Mouse (Mus musculus): Measurements from ENCODE around the gene Sf3b5. TPM values are rescaled to one million over a fixed set of nuclear protein-coding genes. Genes with fewer than 3 reads are reported as not detected.
"Not testable (repeated sequence)": the region's sequence is repeated elsewhere in the genome, so short reads cannot be mapped to it uniquely, and the experiment has no call there.

Gene Sf3b5
- polyA plus RNA-seq, 1 experiment from 2014 or later, result 14.5 TPM

GRCm38 (mm10) chr10:13018510-13018909 is 13.4 kb downstream of the Sf3b5 start:
- H3K4me1 ChIP-seq (ENCODE audit: control insufficient read depth, low read depth, low read length), result no peaks in the 10 kb centered on the region
- WGBS (ENCODE audit: insufficient replicate concordance), result 60% methylated on average over 7 of the region's 7 CpGs
- no peak overlapping the region for H3K9ac ChIP-seq (ENCODE audit: low read depth, low read length)
- no peak for ATAC-seq (ENCODE audit: low read depth)
- H3K9me3 ChIP-seq (replicated peaks; ENCODE audit: control insufficient read depth, low read length), result no peaks in the 10 kb centered on the region
- H3K4me2 ChIP-seq (ENCODE audit: low read depth, low read length), result no peak overlapping the region
- H3K27ac ChIP-seq (ENCODE audit: low read length), result no peak overlapping the region
- H3K36me3 ChIP-seq (ENCODE audit: control insufficient read depth, insufficient read depth), result no peaks in the 10 kb centered on the region
- H3K4me3 ChIP-seq (ENCODE audit: low read depth, low read length), result no peak overlapping the region
- no peaks in the 10 kb centered on the region for H3K27me3 ChIP-seq (ENCODE audit: control insufficient read depth, insufficient read depth, low read depth, low read length)

- no peaks in the 10 kb centered on the region for H3K27me3 ChIP-seq (ENCODE audit: control insufficient read depth, insufficient read depth, low read depth, low read length)
- H3K9ac ChIP-seq (ENCODE audit: low read depth, low read length), result no peak overlapping the region
- WGBS (ENCODE audit: insufficient replicate concordance), result 59% methylated on average over 5 of the region's 5 CpGs
- H3K27ac ChIP-seq (ENCODE audit: low read length), result no peak overlapping the region
- no peaks in the 10 kb centered on the region for H3K9me3 ChIP-seq (replicated peaks; ENCODE audit: control insufficient read depth, low read length)
- ATAC-seq (ENCODE audit: low read depth), result no peak
- no peak overlapping the region for H3K4me2 ChIP-seq (ENCODE audit: low read depth, low read length)
- no peaks in the 10 kb centered on the region for H3K4me1 ChIP-seq (ENCODE audit: control insufficient read depth, low read depth, low read length)
- no peaks in the 10 kb centered on the region for H3K36me3 ChIP-seq (ENCODE audit: control insufficient read depth, insufficient read depth)
- H3K4me3 ChIP-seq (ENCODE audit: low read depth, low read length), result no peak overlapping the region
Measured at GRCm38 (mm10) chr10:13019026-13019425, 13.9 kb downstream of the Sf3b5 start.

DNA sequence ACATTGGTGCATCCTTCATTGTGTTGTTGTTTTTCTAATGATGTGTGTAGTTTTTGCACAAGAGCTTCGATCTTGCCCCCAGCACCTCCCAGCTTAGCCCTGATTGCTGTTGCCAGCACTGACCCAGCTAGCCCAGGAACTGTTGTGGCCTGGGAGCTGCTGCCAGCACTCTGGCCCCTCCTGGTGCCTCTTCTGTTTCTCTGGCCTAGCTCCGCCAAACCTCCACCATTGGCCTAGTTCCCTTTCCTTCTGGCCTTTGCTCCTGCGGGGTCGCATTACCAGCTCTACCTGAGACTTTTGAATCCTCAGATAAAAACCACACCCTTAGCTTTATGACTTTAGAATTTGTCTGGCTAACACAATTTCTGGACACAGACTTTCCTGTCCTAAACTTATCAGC is 17.0 kb downstream of the Sf3b5 start:
- H3K27me3 ChIP-seq (ENCODE audit: control insufficient read depth, insufficient read depth, low read depth, low read length), result no peaks in the 10 kb centered on the region
- no peaks in the 10 kb centered on the region for H3K4me1 ChIP-seq (ENCODE audit: control insufficient read depth, low read depth, low read length)
- no peak overlapping the region for H3K4me2 ChIP-seq (ENCODE audit: low read depth, low read length)
- H3K9ac ChIP-seq (ENCODE audit: low read depth, low read length), result no peak overlapping the region
- no peak for ATAC-seq (ENCODE audit: low read depth)
- no peak overlapping the region for H3K27ac ChIP-seq (ENCODE audit: low read length)
- H3K4me3 ChIP-seq (ENCODE audit: low read depth, low read length), result no peak overlapping the region
- no peaks in the 10 kb centered on the region for H3K9me3 ChIP-seq (replicated peaks; ENCODE audit: control insufficient read depth, low read length)
- WGBS (ENCODE audit: insufficient replicate concordance), result 71% methylated on average over 4 of the region's 4 CpGs
- no peaks in the 10 kb centered on the region for H3K36me3 ChIP-seq (ENCODE audit: control insufficient read depth, insufficient read depth)

DNA sequence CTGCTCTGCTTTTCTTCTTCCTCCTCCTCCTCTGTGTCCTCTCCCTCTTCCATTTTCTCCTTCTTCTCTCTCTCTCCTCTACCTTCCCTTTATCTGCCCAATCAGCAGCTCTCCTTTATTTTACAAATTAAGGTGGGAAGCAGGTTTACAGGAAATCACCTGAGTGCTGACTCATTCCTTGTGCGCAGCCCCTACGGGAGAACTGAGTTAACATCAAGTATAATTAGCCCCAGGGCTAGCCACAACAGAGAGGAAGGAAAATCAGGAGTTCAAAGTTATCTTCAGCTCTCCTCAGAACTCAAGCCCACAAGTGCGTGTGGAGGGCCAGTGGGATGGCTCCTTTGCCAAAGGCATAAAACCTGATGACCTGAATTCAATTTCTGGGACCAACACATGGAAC is 18.8 kb downstream of the Sf3b5 start:
- H3K27me3 ChIP-seq (ENCODE audit: control insufficient read depth, insufficient read depth, low read depth, low read length); H3K27ac ChIP-seq (ENCODE audit: low read length); H3K36me3 ChIP-seq (ENCODE audit: control insufficient read depth, insufficient read depth); H3K4me3 ChIP-seq (ENCODE audit: low read depth, low read length); ATAC-seq (ENCODE audit: low read depth); H3K4me2 ChIP-seq (ENCODE audit: low read depth, low read length); H3K9ac ChIP-seq (ENCODE audit: low read depth, low read length); H3K9me3 ChIP-seq (replicated peaks; ENCODE audit: control insufficient read depth, low read length); H3K4me1 ChIP-seq (ENCODE audit: control insufficient read depth, low read depth, low read length): not testable (repeated sequence)
- 25% methylated on average over 3 of the region's 3 CpGs for WGBS (ENCODE audit: insufficient replicate concordance)

DNA sequence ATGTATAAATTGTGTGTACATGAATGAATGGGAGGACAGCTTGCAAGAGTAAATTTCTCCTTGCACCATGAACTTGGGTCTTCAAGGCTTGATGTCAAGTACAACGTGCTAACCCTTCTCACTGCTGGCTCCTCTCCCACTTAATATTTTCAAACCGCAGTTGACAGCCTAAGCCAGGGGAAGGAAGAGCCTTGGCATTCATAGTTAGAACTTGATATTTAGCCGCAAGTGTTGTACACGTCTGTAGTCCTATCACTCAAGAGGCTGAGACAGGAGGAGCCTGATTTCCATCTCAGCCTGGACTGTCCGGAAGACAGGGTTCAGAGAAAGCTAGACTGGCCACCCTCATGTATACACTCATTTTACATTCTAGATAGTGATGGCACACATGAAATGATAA is 22.6 kb downstream of the Sf3b5 start:
- H3K9me3 ChIP-seq (replicated peaks; ENCODE audit: control insufficient read depth, low read length), result no peaks in the 10 kb centered on the region
- no peak overlapping the region for H3K27ac ChIP-seq (ENCODE audit: low read length)
- H3K27me3 ChIP-seq (ENCODE audit: control insufficient read depth, insufficient read depth, low read depth, low read length), result no peaks in the 10 kb centered on the region
- no peaks in the 10 kb centered on the region for H3K4me1 ChIP-seq (ENCODE audit: control insufficient read depth, low read depth, low read length)
- no peak overlapping the region for H3K4me3 ChIP-seq (ENCODE audit: low read depth, low read length)
- WGBS (ENCODE audit: insufficient replicate concordance), result 62% methylated on average over 5 of the region's 5 CpGs
- no peak for ATAC-seq (ENCODE audit: low read depth)
- H3K9ac ChIP-seq (ENCODE audit: low read depth, low read length), result no peak overlapping the region
- no peaks in the 10 kb centered on the region for H3K36me3 ChIP-seq (ENCODE audit: control insufficient read depth, insufficient read depth)
- H3K4me2 ChIP-seq (ENCODE audit: low read depth, low read length), result no peak overlapping the region

- no peaks in the 10 kb centered on the region for H3K4me1 ChIP-seq (ENCODE audit: control insufficient read depth, low read depth, low read length)
- H3K27ac ChIP-seq (ENCODE audit: low read length), result no peak overlapping the region
- H3K36me3 ChIP-seq (ENCODE audit: control insufficient read depth, insufficient read depth), result no peaks in the 10 kb centered on the region
- H3K27me3 ChIP-seq (ENCODE audit: control insufficient read depth, insufficient read depth, low read depth, low read length), result no peaks in the 10 kb centered on the region
- no peak overlapping the region for H3K9ac ChIP-seq (ENCODE audit: low read depth, low read length)
- no peak overlapping the region for H3K4me3 ChIP-seq (ENCODE audit: low read depth, low read length)
- WGBS (ENCODE audit: insufficient replicate concordance), result 31% methylated on average over 1 of the region's 1 CpGs
- no peaks in the 10 kb centered on the region for H3K9me3 ChIP-seq (replicated peaks; ENCODE audit: control insufficient read depth, low read length)
- no peak overlapping the region for H3K4me2 ChIP-seq (ENCODE audit: low read depth, low read length)
- ATAC-seq (ENCODE audit: low read depth), result no peak
Measured at GRCm38 (mm10) chr10:13028215-13028614, 23.1 kb downstream of the Sf3b5 start.

DNA sequence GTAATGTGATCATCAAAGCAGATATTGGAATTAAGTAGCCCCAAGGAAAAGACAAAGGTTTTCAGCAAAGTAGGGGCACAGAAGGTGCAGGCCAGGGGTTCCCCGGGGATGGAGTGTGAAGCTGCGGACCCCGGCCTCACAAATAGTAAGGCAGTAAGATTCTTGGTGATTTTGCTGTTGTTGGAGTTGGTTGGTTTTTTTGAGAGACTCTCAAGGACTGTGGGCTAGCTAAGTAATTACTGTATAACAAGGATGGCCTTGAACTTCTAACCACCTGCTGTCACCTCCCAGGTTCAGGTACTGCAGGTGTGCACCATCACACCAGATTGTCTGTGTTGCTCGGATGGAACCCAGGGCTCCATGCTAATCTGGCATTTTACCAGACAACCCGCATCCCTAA is 24.3 kb downstream of the Sf3b5 start:
- no peaks in the 10 kb centered on the region for H3K4me1 ChIP-seq (ENCODE audit: control insufficient read depth, low read depth, low read length)
- no peak overlapping the region for H3K4me3 ChIP-seq (ENCODE audit: low read depth, low read length)
- no peaks in the 10 kb centered on the region for H3K9me3 ChIP-seq (replicated peaks; ENCODE audit: control insufficient read depth, low read length)
- no peaks in the 10 kb centered on the region for H3K27me3 ChIP-seq (ENCODE audit: control insufficient read depth, insufficient read depth, low read depth, low read length)
- ATAC-seq (ENCODE audit: low read depth), result no peak
- no peak overlapping the region for H3K27ac ChIP-seq (ENCODE audit: low read length)
- H3K4me2 ChIP-seq (ENCODE audit: low read depth, low read length), result no peak overlapping the region
- H3K9ac ChIP-seq (ENCODE audit: low read depth, low read length), result no peak overlapping the region
- no peaks in the 10 kb centered on the region for H3K36me3 ChIP-seq (ENCODE audit: control insufficient read depth, insufficient read depth)
- WGBS (ENCODE audit: insufficient replicate concordance), result 83% methylated on average over 5 of the region's 5 CpGs

DNA sequence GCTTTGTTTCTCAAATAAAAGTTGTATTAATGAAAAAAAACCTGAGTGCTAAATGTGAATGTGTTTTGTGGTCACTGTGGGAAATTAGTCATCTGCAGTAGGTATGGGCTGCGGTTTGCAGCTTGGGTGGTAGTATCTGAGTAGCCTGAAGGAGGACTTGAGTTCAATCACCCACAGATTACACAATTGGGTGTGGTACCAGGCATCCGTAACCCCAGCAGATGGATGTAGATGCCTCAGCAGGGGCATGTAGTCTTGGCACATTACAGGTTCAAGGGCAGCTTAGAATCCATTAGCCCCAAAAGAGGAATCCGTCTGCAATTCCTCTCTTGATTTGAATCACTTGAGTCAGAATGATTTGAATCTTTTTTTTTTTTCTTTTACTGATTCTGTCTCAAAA is 30.1 kb downstream of the Sf3b5 start:
- no peaks in the 10 kb centered on the region for H3K9me3 ChIP-seq (replicated peaks; ENCODE audit: control insufficient read depth, low read length)
- H3K4me3 ChIP-seq (ENCODE audit: low read depth, low read length), result no peak overlapping the region
- ATAC-seq (ENCODE audit: low read depth), result no peak
- no peak overlapping the region for H3K27ac ChIP-seq (ENCODE audit: low read length)
- no peak overlapping the region for H3K4me2 ChIP-seq (ENCODE audit: low read depth, low read length)
- H3K36me3 ChIP-seq (ENCODE audit: control insufficient read depth, insufficient read depth), result no peaks in the 10 kb centered on the region
- H3K27me3 ChIP-seq (ENCODE audit: control insufficient read depth, insufficient read depth, low read depth, low read length), result no peaks in the 10 kb centered on the region
- WGBS (ENCODE audit: insufficient replicate concordance), result 47% methylated on average over 3 of the region's 3 CpGs
- no peaks in the 10 kb centered on the region for H3K4me1 ChIP-seq (ENCODE audit: control insufficient read depth, low read depth, low read length)
- H3K9ac ChIP-seq (ENCODE audit: low read depth, low read length), result no peak overlapping the region

DNA sequence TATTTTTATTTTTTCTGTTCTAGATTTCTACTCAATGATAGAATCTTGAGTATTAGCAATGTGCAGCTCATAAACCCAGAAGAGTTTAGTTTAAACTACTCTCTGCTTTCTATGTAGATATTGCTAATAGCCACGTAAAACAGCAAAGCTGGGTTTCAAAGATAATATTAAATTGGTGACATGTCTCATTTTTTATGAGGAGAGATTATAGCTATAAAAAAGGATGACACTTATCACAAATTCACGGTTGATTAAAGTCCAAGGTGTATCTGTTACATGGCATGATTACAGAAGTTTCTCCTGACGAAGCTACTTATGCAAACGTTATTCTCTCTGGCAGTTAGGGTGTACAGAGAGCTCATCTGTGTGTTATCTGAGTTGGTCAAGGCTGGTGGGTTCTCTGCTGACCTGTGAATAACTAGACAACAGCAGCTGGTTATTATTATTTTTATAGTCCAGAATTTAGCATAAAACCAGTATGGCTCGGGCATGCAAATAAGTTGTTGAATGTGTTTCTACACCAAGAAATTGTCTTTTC is 34.6 kb downstream of the Sf3b5 start:
- WGBS (ENCODE audit: insufficient replicate concordance), result 51% methylated on average over 5 of the region's 5 CpGs
- ATAC-seq (ENCODE audit: low read depth), result no peak

More for the DNA sequence above, 34.6 kb downstream of the Sf3b5 start:
- Histone ChIP-seq H3K4me3 (ENCODE audit: low read depth, low read length) (no peak overlapping the region), H3K4me2 (ENCODE audit: low read depth, low read length) (no peak overlapping the region), H3K9me3 (replicated peaks; ENCODE audit: control insufficient read depth, low read length) (no peaks in the 10 kb centered on the region), H3K36me3 (ENCODE audit: control insufficient read depth, insufficient read depth) (no peaks in the 10 kb centered on the region), H3K9ac (ENCODE audit: low read depth, low read length) (no peak overlapping the region), H3K4me1 (ENCODE audit: control insufficient read depth, low read depth, low read length) (no peaks in the 10 kb centered on the region), H3K27me3 (ENCODE audit: control insufficient read depth, insufficient read depth, low read depth, low read length) (no peaks in the 10 kb centered on the region), H3K27ac (ENCODE audit: low read length) (no peak overlapping the region)

All from liver, embryonic 16.5 days (tissue).